Mouse (Mus musculus) liver, postnatal 0 days (tissue): Measurements from ENCODE around the gene Il4i1.

Source experiments
- CTCF ChIP-seq: sonication (generic); IDR thresholded peaks from 2 replicates; pipeline ENCODE4 v1.5.1; 2016; ENCODE audit warnings: antibody characterized with exemption, low read depth
- EP300 ChIP-seq: IDR thresholded peaks from 2 replicates; pipeline ENCODE4 v1.6.1; 2016; ENCODE audit warnings: antibody characterized with exemption, low read depth, mild to moderate bottlenecking

DNA sequence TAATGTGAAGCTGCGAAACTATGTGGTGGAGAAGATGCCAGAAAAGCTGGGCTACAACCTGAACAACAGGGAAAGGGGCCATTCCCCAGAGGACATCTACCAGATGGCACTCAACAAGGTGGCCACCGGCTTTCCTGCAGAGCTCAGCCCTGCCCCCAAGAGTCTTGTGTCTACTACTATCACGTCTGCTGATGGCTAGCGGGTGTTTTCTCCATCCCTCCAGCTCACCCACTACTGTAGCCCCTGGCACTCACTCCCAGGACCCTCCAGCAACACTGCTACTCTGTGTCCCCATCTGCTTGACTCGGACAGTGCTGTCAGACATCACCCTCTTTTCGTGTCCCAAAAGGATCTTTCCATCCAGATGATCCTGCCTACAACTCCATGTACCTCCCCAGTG is 21.9 kb downstream of the Il4i1 start:
- TF ChIP-seq CTCF (no peak), EP300 (no peak)
